Mouse (Mus musculus): ENCODE measurements around the gene Olfr187. TPM values are rescaled to one million over a fixed set of nuclear protein-coding genes. Genes with fewer than 3 reads are reported as not detected.

The Olfr187 gene
- not detected in 2 replicates for polyA plus RNA-seq (2012)

GRCm38 (mm10) chr16:59039710-59040109 is at the start of gene Olfr187:
TSS of gene Olfr187 (minus strand) at chr16:59039767.
- TF ChIP-seq GATA1 (IDR thresholded peaks at IDR 0.05; ENCODE audit: low read length), result no peak

GRCm38 (mm10) chr16:59077905-59078304 is 38.3 kb upstream of the Olfr187 start, which contains the start of gene Olfr190:
TSS of gene Olfr190 (minus strand) at chr16:59078005.
- TF ChIP-seq GATA1 (IDR thresholded peaks at IDR 0.05; ENCODE audit: low read length), result no peak

- no peak for TF ChIP-seq GATA1 (IDR thresholded peaks at IDR 0.05; ENCODE audit: low read length)
Observed at GRCm38 (mm10) chr16:59073520-59073919, 34.0 kb upstream of the Olfr187 start.

GRCm38 (mm10) chr16:59071755-59072154 is 32.2 kb upstream of the Olfr187 start:
- TF ChIP-seq GATA1 (IDR thresholded peaks at IDR 0.05; ENCODE audit: low read length), result no peak

- TF ChIP-seq GATA1 (IDR thresholded peaks at IDR 0.05; ENCODE audit: low read length), result no peak
Observed at GRCm38 (mm10) chr16:59048860-59049259, 9.3 kb upstream of the Olfr187 start.

GRCm38 (mm10) chr16:59047579-59047978 is 8.0 kb upstream of the Olfr187 start:
- TF ChIP-seq GATA1 (IDR thresholded peaks at IDR 0.05; ENCODE audit: low read length), result no peak

GRCm38 (mm10) chr16:59045835-59046234 is 6.3 kb upstream of the Olfr187 start:
- peak; percentile 12 for TF ChIP-seq GATA1 (IDR thresholded peaks at IDR 0.05; ENCODE audit: low read length)

- no peak for TF ChIP-seq GATA1 (IDR thresholded peaks at IDR 0.05; ENCODE audit: low read length)
Observed at GRCm38 (mm10) chr16:59030191-59030590, 9.4 kb downstream of the Olfr187 start, which contains the start of gene Olfr186. TSS of gene Olfr186 (minus strand) at chr16:59030291.

GRCm38 (mm10) chr16:59013357-59014018 is 26.1 kb downstream of the Olfr187 start:
- TF ChIP-seq GATA1 (IDR thresholded peaks at IDR 0.05; ENCODE audit: low read length), result no peak

- TF ChIP-seq GATA1 (IDR thresholded peaks at IDR 0.05; ENCODE audit: low read length), result peak; percentile 16
Observed at GRCm38 (mm10) chr16:59007146-59007545, 32.4 kb downstream of the Olfr187 start.

GRCm38 (mm10) chr16:58995057-58995456 is 44.5 kb downstream of the Olfr187 start, which contains the start of gene Olfr183:
TSS of gene Olfr183 (plus strand) at chr16:58995357.
- TF ChIP-seq GATA1 (IDR thresholded peaks at IDR 0.05; ENCODE audit: low read length), result no peak

Other genes starting within 250 kb of the Olfr187 start
- not detected in 2 replicates for gene Olfr173, start 239.5 kb downstream of the Olfr187 start, polyA plus RNA-seq (2012)
- gene Olfr175-ps1, start 213.0 kb downstream of the Olfr187 start, polyA plus RNA-seq (2012), result not detected in 2 replicates
- not detected in 2 replicates for gene Olfr177, start 165.0 kb downstream of the Olfr187 start, polyA plus RNA-seq (2012)
- not detected in 2 replicates for gene Olfr178, start 147.7 kb downstream of the Olfr187 start, polyA plus RNA-seq (2012)
- not detected in 2 replicates for gene Olfr181, start 111.0 kb downstream of the Olfr187 start, polyA plus RNA-seq (2012)
- gene Olfr180, start 110.4 kb downstream of the Olfr187 start, polyA plus RNA-seq (2012), result not detected in 2 replicates
- 0.08 TPM in 1 of 2 replicates, not detected in the other for gene Olfr183, start 44.4 kb downstream of the Olfr187 start, polyA plus RNA-seq (2012)
- gene Olfr186, start 9.5 kb downstream of the Olfr187 start, polyA plus RNA-seq (2012), result not detected in 2 replicates
- not detected in 2 replicates for gene Olfr190, start 38.2 kb upstream of the Olfr187 start, polyA plus RNA-seq (2012)
- gene Olfr191, start 50.1 kb upstream of the Olfr187 start, polyA plus RNA-seq (2012), result not detected in 2 replicates
- gene Olfr193, start 72.1 kb upstream of the Olfr187 start, polyA plus RNA-seq (2012), result not detected in 2 replicates
- gene Olfr194, start 81.3 kb upstream of the Olfr187 start, polyA plus RNA-seq (2012), result not detected in 2 replicates
- not detected in 2 replicates for gene Olfr195, start 107.3 kb upstream of the Olfr187 start, polyA plus RNA-seq (2012)
- not detected in 2 replicates for gene Olfr196, start 130.7 kb upstream of the Olfr187 start, polyA plus RNA-seq (2012)
- gene Olfr198, start 163.8 kb upstream of the Olfr187 start, polyA plus RNA-seq (2012), result not detected in 2 replicates
- not detected in 2 replicates for gene Olfr199, start 180.0 kb upstream of the Olfr187 start, polyA plus RNA-seq (2012)
- gene Olfr201, start 232.9 kb upstream of the Olfr187 start, polyA plus RNA-seq (2012), result not detected in 2 replicates
- not detected in 2 replicates for gene Olfr202, start 247.0 kb upstream of the Olfr187 start, polyA plus RNA-seq (2012)

All from G1E-ER4 (cell line).